Mouse (Mus musculus): ENCODE results near the gene Lrrc37a.
"Not testable (repeated sequence)": the region's sequence is repeated elsewhere in the genome, so short reads cannot be mapped to it uniquely, and the experiment has no call there.

The Lrrc37a gene

DNA sequence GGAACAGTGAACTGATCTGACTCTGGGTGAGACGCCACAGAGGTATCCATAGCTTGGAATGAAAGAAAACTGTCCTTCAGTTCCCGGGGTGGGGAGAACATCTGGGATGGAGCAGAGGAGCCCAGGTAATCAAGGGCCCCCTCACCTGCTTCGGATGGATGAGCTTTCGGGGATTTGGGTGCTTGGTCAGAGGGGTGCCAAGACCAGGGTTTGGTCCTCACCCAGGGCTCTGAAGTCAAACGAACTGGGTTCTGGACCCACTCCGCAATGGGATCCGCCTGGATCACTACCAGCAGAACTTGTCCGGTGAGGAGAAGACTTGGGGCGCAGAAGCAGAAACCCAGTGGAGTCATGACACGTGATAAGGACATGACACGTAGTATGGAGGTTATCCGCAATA is at the start of gene Lrrc37a:
Lrrc37a (minus strand) TSS at position 101 of the 400 bp plus-strand sequence.
- in situ Hi-C loops (cut with MboI, MseI) = no loop called here

DNA sequence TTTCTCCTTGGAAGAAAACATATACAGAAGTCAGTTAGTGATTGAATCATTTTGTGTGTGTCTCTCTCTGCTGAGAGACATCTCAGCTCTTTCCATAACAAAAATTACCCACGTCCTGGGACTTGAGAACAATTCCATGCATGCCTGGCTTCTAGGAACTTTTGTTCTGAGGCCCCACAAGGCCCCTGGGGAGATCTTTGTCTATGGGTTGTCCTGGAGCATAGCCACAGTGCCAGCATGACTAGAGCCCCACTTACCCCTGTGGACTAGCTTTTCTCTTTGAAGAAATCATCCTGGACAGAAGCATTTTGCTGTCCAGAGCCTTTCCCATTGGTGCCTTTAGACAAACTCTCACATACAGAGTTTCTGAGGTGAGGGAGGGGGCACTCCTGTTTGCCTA is 30.6 kb upstream of the Lrrc37a start:
- in situ Hi-C loops (cut with MboI, MseI) = not testable (repeated sequence)

DNA sequence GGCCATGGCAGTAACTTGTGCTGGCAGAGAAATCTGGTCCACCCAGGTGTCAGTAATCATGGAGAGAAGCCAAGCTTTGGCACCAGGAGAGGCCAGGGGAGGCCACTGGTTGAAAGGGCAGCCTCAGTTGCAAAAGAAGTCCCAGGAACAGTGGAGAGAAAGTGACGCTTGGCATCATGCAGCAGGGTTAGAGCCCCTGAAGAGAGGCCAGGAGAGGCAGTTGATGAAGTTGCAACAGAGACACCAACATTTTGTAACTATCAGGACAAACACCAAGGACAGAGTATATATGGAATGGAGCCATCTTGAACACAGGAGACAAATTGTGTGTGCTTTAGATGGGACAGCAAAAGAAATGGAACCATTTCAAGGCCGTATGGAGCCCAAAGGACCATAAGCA is 7.7 kb upstream of the Lrrc37a start:
- in situ Hi-C loops (cut with MboI, MseI) = no loop called here

- in situ Hi-C loops (cut with MboI, MseI) = no loop called here
Observed at GRCm38 (mm10) chr11:103464443-103464842, 40.0 kb downstream of the Lrrc37a start.

GRCm38 (mm10) chr11:103451105-103451504 is 53.3 kb downstream of the Lrrc37a start:
- in situ Hi-C loops (cut with MboI, MseI) = not testable (repeated sequence)

DNA sequence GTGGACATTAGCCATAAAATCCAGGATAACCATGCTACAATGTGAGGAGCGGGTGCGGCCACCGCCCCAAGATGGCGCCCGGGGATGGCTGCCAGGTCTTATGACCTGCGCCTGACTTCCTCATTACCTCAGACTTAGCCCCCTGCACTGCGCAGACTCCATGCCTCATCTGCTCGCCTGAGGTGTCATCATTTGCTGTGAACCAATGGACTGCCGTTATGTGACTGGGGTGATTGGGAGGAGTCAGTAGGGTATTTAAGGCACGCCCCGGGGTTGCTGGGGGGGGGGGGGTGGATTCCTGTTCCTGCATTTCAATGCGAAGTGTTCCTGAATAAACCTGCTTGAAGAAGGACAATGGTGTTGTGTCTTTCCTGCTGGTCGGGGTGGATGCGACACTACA is 54.7 kb downstream of the Lrrc37a start:
- in situ Hi-C loops (cut with MboI, MseI) = not testable (repeated sequence)

DNA sequence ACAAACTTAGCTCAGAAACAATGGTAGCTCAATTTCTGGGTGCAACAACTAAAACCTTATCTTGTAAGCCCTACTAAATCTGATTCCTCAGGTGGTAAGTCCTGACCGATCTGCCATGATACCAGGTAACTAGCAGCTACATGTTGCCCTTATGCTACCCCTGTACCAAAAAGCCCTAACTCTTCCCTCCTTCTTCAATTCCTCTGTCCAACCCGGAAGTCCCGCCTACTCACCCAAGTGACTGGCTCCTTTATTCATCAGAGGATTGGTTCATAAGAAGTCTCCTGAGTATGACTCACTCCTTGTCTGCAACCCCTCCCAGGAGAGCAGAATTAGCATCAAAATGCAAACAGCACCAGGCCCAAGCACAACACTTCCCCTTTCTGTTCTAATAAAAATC is 60.7 kb downstream of the Lrrc37a start:
- in situ Hi-C loops (cut with MboI, MseI) = no loop called here

GRCm38 (mm10) chr11:103436282-103436681 is 68.1 kb downstream of the Lrrc37a start:
- in situ Hi-C loops (cut with MboI, MseI) = no loop called here

- in situ Hi-C loops (cut with MboI, MseI) = no loop called here
Observed at GRCm38 (mm10) chr11:103425031-103425430, 79.4 kb downstream of the Lrrc37a start.

GRCm38 (mm10) chr11:103419667-103420066 is 84.7 kb downstream of the Lrrc37a start:
- in situ Hi-C loops (cut with MboI, MseI) = no loop called here

DNA sequence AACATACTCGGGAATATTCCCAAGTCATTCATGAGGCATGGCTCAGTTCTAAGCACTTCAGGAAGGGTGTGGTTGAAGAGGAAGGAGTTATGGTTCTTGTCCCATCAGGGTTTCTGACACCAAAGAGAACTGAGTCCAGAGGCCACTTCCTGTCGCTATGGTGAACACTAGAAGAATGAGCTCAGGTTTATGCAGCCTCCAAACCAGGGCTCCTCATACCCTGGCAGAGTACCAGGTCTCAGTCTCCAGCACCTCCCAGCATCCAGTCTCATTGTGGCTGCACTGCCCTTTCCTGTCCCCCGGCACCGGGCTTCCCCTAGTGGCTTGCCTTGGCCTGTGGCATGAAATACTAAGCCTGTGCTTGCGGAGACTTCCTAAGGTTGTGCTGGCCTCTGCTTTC is 85.2 kb downstream of the Lrrc37a start:
- in situ Hi-C loops (cut with MboI, MseI) = no loop called here

DNA sequence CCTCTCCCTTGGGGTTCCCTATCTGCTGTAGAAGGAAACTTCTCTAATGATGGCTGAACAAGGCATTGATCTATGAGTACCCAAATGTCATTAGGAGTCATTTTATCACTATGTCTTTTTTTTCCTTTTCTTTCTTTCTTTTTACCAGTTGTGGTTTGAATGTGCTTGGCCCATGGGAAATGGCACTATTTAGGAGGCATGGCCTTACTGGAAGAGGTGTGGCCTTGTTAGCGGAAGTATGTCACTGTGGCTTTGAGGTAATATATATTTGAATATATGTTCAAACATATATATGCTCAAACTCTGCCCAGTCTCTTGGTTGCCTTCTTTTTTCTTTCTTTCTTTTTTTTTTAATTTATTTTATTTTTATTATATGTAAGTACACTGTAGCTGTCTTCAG is 90.9 kb downstream of the Lrrc37a start:
- in situ Hi-C loops (cut with MboI, MseI) = no loop called here

- in situ Hi-C loops (cut with MboI, MseI) = no loop called here
Observed at GRCm38 (mm10) chr11:103412950-103413423, 91.4 kb downstream of the Lrrc37a start.

DNA sequence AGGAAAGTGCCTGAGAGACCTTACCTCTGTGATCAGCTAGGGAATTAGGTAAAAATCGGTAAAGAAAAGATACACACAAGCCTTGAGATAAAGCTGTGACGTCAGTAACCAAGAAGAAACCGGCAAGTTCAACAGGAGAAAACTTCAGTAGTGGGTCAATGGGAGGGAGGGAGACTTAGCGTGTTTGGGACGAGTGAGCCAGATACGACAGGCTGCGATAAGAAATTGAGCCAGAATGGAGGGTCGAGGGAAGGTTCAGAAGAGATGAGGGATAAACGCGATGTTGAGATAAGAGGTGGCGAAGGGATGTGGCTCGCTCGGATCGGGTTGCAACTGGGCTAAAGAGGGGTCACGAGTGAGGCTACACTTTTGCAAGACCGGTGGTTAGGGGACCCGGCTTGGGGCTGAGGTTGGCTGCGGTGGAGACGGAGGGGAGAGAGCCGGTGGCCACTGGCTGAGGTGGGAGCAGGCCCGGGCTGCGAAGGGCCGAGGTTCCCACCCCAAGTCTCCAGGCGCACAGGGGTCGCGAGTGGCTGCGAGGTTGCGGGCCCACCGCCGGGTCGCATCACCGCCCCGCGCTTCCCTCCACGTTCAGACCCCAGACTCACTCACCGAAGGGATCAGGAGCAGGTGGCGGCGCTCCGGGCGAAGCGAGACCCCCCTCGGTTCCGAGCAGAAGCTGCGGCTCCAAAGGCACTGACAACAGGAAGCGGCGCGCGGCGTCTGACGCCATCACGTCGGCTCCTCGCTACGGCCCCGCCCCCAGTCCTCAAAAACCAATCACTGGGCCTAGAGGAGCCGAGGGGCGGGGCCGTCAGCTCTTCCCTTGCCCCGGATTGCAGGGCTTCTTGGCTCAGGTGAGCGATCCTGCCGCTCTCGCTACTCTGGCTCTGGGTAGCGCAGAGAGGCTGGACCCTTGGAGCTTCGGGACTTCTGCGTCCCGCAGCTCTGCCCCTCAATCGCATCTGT is 92.1 kb downstream of the Lrrc37a start, which contains the start of gene Plekhm1:
Plekhm1 (minus strand) TSS at position 707 of the 969 bp plus-strand sequence.
- in situ Hi-C loops (cut with MboI, MseI) = no loop called here

GRCm38 (mm10) chr11:103411301-103411700 is 93.1 kb downstream of the Lrrc37a start:
- in situ Hi-C loops (cut with MboI, MseI) = no loop called here

DNA sequence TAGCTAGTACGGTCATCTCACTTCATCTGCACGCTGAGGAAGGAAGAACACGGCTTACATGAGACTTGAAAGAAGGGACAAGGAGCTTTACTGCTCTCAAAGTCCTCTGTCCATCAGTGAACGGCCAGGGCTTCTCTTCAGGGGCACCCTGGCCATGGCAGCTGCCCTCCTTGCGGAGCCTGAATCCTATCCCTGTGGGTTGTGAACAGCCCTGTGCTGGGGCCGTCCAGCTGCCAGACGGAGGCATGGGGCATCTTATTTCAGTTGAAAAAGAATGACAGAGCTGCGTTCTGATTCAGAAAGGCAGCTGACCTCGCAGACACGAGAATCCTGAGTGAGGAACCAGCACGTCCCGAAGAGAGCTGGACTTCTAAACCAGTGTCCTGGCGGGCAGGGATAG is 95.5 kb downstream of the Lrrc37a start:
- in situ Hi-C loops (cut with MboI, MseI) = no loop called here

DNA sequence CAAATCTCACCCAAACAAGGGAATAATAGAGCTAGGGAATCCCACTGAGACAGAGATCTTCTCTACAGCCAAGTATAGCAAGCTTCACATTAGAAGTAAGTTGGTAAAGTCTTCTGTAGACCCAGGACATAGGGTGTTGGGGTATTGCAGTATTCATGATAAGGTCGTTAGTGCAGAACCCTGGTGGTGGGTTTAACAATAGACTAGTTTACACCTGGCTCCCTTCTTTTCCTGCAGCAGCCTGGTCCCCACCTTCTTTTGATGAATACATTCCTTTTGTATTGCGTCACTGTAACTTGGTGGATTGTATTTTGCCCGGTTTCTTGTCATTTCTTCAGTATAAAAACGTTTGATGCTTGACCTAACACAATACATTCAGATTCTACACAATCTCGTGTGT is 97.3 kb downstream of the Lrrc37a start:
- in situ Hi-C loops (cut with MboI, MseI) = not testable (repeated sequence)

DNA sequence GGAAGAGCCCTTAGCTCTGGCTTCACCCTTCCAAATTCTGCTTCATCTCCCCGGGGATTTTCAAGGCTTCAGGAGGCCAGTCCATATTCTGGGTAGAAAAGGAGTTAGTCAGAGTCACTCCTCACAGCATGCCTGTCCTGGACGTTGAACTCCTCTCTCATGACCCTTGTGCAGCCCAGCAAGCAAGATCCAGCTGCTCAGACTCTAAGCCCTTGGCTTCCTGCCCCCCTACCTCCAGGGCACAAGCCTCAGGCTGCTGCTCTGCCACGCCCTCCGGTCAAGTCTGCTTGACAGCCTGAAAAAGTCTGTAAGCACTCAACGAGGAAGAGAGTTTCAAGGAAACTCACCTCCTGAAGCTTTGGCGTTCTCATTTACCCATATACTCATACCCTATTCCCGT is 97.8 kb downstream of the Lrrc37a start:
- in situ Hi-C loops (cut with MboI, MseI) = no loop called here

DNA sequence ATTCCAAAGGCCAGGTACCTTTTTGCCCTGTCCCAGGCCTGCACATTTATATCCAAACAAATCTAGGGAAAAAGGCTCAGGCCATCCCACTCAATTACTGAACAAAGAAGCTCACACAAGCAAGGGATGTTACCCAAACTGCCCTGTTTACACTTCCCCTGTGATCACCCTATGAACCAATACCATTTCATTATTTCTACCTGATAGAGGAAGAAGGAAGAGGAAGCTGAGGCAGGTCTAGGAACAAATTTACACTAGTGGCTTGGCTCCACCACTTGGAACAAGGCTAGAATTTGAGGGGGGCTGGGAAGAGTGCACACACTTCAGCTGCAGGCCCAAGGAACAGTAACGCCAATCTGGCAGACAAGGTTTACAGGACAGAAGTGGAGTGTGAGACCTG is 98.6 kb downstream of the Lrrc37a start:
- in situ Hi-C loops (cut with MboI, MseI) = no loop called here

- in situ Hi-C loops (cut with MboI, MseI) = no loop called here
Observed at GRCm38 (mm10) chr11:103404618-103405017, 99.8 kb downstream of the Lrrc37a start.

GRCm38 (mm10) chr11:103403776-103404175 is 100.6 kb downstream of the Lrrc37a start:
- in situ Hi-C loops (cut with MboI, MseI) = no loop called here

DNA sequence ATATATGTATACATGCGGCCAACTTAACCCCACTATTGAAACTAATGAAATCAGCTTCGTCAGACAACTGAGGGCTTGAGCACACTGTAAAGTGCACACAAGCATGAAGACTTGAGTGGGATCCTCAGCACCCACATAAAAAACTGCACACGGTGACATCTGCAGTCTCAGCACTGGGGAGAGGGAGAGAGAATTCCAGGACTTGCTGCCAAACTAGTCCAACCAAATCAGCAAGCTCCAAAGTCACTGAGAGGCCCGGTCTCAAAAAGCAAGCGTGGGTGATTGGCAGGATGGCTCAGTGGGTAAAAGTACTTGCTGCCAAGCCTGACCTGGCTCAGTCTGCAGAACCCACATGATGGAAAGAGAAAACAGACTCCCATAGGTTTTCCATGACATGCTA is 101.7 kb downstream of the Lrrc37a start:
- in situ Hi-C loops (cut with MboI, MseI) = no loop called here

DNA sequence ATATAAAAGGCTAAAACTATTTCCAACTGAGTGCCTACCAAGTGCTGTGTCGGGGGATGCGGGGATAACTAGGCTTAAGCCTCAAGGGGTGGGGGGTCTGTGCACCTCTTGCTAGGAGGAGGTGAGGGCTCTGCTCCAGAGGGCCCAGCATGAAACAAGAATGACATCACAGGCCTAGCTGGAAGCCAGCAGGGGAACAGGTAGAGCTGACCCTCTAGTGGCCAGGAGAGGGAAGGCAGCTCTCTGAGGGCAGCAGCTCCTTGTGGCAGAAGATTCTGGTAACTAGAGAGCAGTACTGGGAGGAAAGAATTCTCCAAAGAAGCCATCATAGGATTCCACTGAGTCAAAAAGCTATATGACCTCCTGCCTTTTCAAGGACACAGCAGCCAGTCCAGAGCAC is 102.2 kb downstream of the Lrrc37a start:
- in situ Hi-C loops (cut with MboI, MseI) = no loop called here
